Mouse (Mus musculus) CD4-positive helper T cell, adult 2 months (primary cell): ENCODE measurements around the gene Slirp.

Experiments
- DNase-seq: peaks from one replicate; pipeline ENCODE4 v3.0.0-alpha.2; 2012; ENCODE audit warnings: low read depth, missing footprints, low spot score

The Slirp gene

GRCm38 (mm10) chr12:87443700-87444122 is at the start of gene Slirp, which contains the start of gene Alkbh1:
Slirp (plus strand) TSS chr12:87443896.
Alkbh1 (minus strand) TSS chr12:87444017.
- peak; percentile 92 for DNase-seq

GRCm38 (mm10) chr12:87394316-87394715 is 49.4 kb upstream of the Slirp start:
- DNase-seq, result no peak

- DNase-seq, result no peak
These were observed 46.6 kb upstream of the Slirp start for GRCm38 (mm10) chr12:87397126-87397525.

GRCm38 (mm10) chr12:87397811-87398417 is 45.8 kb upstream of the Slirp start:
- DNase-seq, result no peak

GRCm38 (mm10) chr12:87399119-87399819 is 44.4 kb upstream of the Slirp start:
- DNase-seq, result no peak

- no peak for DNase-seq
These were observed 41.8 kb upstream of the Slirp start for GRCm38 (mm10) chr12:87401883-87402282.

- no peak for DNase-seq
These were observed 38.5 kb upstream of the Slirp start for GRCm38 (mm10) chr12:87405165-87405564.

- no peak for DNase-seq
These were observed 38.0 kb upstream of the Slirp start for GRCm38 (mm10) chr12:87405721-87406120.

- DNase-seq, result no peak
These were observed 35.7 kb upstream of the Slirp start for GRCm38 (mm10) chr12:87407869-87408605.

- DNase-seq, result no peak
These were observed 34.6 kb upstream of the Slirp start for GRCm38 (mm10) chr12:87409123-87409522.

- peak; percentile 22 for DNase-seq
These were observed 32.7 kb upstream of the Slirp start for GRCm38 (mm10) chr12:87410999-87411398.

GRCm38 (mm10) chr12:87413179-87413790 is 30.4 kb upstream of the Slirp start:
- peak; percentile 50 for DNase-seq

GRCm38 (mm10) chr12:87415358-87415757 is 28.3 kb upstream of the Slirp start:
- DNase-seq, result no peak

- peak; percentile 77 for DNase-seq
These were observed 27.0 kb upstream of the Slirp start for GRCm38 (mm10) chr12:87416690-87417089.

GRCm38 (mm10) chr12:87418921-87419320 is 24.8 kb upstream of the Slirp start:
- no peak for DNase-seq

GRCm38 (mm10) chr12:87419974-87420485 is 23.7 kb upstream of the Slirp start:
- DNase-seq, result no peak

- DNase-seq, result no peak
These were observed 21.8 kb upstream of the Slirp start for GRCm38 (mm10) chr12:87421708-87422507.

- no peak for DNase-seq
These were observed 20.0 kb upstream of the Slirp start for GRCm38 (mm10) chr12:87423700-87424099.

- no peak for DNase-seq
These were observed 19.2 kb upstream of the Slirp start for GRCm38 (mm10) chr12:87424516-87424915.

- DNase-seq, result no peak
These were observed 17.2 kb upstream of the Slirp start for GRCm38 (mm10) chr12:87426354-87427031.
